Mouse (Mus musculus): ENCODE data around the gene Meltf. TPM values are rescaled to one million over a fixed set of nuclear protein-coding genes. Genes with fewer than 3 reads are reported as not detected.

Meltf gene
- polyA plus RNA-seq, 2 experiments: 0.03 to 0.06 TPM

DNA sequence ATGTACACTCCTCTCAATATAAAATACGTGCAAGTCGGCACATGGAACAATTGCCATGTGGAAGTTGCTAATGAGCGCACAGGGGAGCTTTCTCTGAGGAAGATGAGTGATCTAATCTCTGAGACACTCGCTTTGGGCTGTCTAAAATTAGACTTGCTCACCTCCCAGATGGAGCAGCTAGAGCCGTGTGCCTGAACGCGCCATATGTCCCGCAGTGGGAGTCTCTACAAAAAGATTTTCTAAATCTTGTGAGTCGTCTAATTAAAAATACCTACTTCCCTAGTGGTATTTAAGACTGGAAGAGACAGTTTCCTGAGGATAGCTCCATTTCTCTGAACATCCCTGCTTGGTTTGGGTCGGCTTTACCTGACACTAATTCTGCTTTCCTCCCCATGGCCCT, 2.2 kb upstream of the Meltf start:
- no peaks in the 10 kb centered on the region for H3K36me3 ChIP-seq (replicated peaks; ENCODE audit: control insufficient read depth, insufficient read depth, low read depth)
- H3K4me3 ChIP-seq (ENCODE audit: insufficient read depth in 1 of 2, low read depth in 2 of 2, low read length in 2 of 2): no peak overlapping the region
- no peak overlapping the region for H3K9ac ChIP-seq (replicated peaks)
- no peak overlapping the region for H3K4me2 ChIP-seq (ENCODE audit: low read depth)
- 63% methylated on average over 10 of the region's 10 CpGs for WGBS (ENCODE audit: insufficient replicate concordance)
- no peak for TF ChIP-seq CTCF (IDR thresholded peaks at IDR 0.05; ENCODE audit: low read depth)
- TF ChIP-seq EP300 (IDR thresholded peaks at IDR 0.05; ENCODE audit: low read depth): no peak
- H3K9me3 ChIP-seq (ENCODE audit: control insufficient read depth, low read length): no peaks in the 10 kb centered on the region
- no peaks in the 10 kb centered on the region for H3K27me3 ChIP-seq (ENCODE audit: control insufficient read depth, insufficient read depth, low read length)
- DNase-seq (ENCODE audit: low read depth in 3 of 3, low spot score in 3 of 3) (no peak), ATAC-seq (ENCODE audit: insufficient read depth) (no peak)
- no peak overlapping the region for H3K27ac ChIP-seq
- no peaks in the 10 kb centered on the region for H3K4me1 ChIP-seq (replicated peaks; ENCODE audit: control insufficient read depth in 2 of 2, insufficient read depth in 2 of 2, low read length in 1 of 2)

GRCm38 (mm10) chr16:31878052-31878451, 558 bp upstream of the Meltf start:
- 67% methylated on average over 6 of the region's 6 CpGs for WGBS (ENCODE audit: insufficient replicate concordance)
- Histone ChIP-seq H3K27me3 (ENCODE audit: control insufficient read depth, insufficient read depth, low read length) (no peaks in the 10 kb centered on the region), H3K27ac (no peak overlapping the region), H3K4me2 (ENCODE audit: low read depth) (no peak overlapping the region), H3K4me3 (ENCODE audit: insufficient read depth in 1 of 2, low read depth in 2 of 2, low read length in 2 of 2) (no peak overlapping the region), H3K4me1 (replicated peaks; ENCODE audit: control insufficient read depth in 2 of 2, insufficient read depth in 2 of 2, low read length in 1 of 2) (no peaks in the 10 kb centered on the region), H3K9me3 (ENCODE audit: control insufficient read depth, low read length) (no peaks in the 10 kb centered on the region), H3K9ac (replicated peaks) (no peak overlapping the region), H3K36me3 (replicated peaks; ENCODE audit: control insufficient read depth, insufficient read depth, low read depth) (no peaks in the 10 kb centered on the region)
- DNase-seq (ENCODE audit: low read depth in 3 of 3, low spot score in 3 of 3) (no peak), ATAC-seq (ENCODE audit: insufficient read depth) (no peak)
- TF ChIP-seq CTCF (IDR thresholded peaks at IDR 0.05; ENCODE audit: low read depth) (no peak), EP300 (IDR thresholded peaks at IDR 0.05; ENCODE audit: low read depth) (no peak)

GRCm38 (mm10) chr16:31880146-31880840, 1.7 kb downstream of the Meltf start:
- ATAC-seq (ENCODE audit: insufficient read depth) (no peak), DNase-seq (ENCODE audit: low read depth in 3 of 3, low spot score in 3 of 3) (no peak)
- WGBS (ENCODE audit: insufficient replicate concordance): 68% methylated on average over 8 of the region's 8 CpGs
- Histone ChIP-seq H3K27ac (no peak overlapping the region), H3K9me3 (ENCODE audit: control insufficient read depth, low read length) (no peaks in the 10 kb centered on the region), H3K4me3 (ENCODE audit: insufficient read depth in 1 of 2, low read depth in 2 of 2, low read length in 2 of 2) (no peak overlapping the region), H3K4me1 (replicated peaks; ENCODE audit: control insufficient read depth in 2 of 2, insufficient read depth in 2 of 2, low read length in 1 of 2) (peaks cover 0 to 4% of the 10 kb centered on the region in 2 experiments; a peak in 2 of 4 replicates), H3K27me3 (ENCODE audit: control insufficient read depth, insufficient read depth, low read length) (no peaks in the 10 kb centered on the region), H3K9ac (replicated peaks) (no peak overlapping the region), H3K4me2 (ENCODE audit: low read depth) (no peak overlapping the region), H3K36me3 (replicated peaks; ENCODE audit: control insufficient read depth, insufficient read depth, low read depth) (no peaks in the 10 kb centered on the region)
- TF ChIP-seq CTCF (IDR thresholded peaks at IDR 0.05; ENCODE audit: low read depth): no peak
- no peak for TF ChIP-seq EP300 (IDR thresholded peaks at IDR 0.05; ENCODE audit: low read depth)

GRCm38 (mm10) chr16:31882381-31882908, 3.8 kb downstream of the Meltf start:
- Histone ChIP-seq H3K27me3 (ENCODE audit: control insufficient read depth, insufficient read depth, low read length) (no peaks in the 10 kb centered on the region), H3K4me1 (replicated peaks; ENCODE audit: control insufficient read depth in 2 of 2, insufficient read depth in 2 of 2, low read length in 1 of 2) (peaks cover 0 to 4% of the 10 kb centered on the region in 2 experiments; a peak in 2 of 4 replicates), H3K36me3 (replicated peaks; ENCODE audit: control insufficient read depth, insufficient read depth, low read depth) (no peaks in the 10 kb centered on the region), H3K4me2 (ENCODE audit: low read depth) (no peak overlapping the region), H3K9ac (replicated peaks) (no peak overlapping the region), H3K4me3 (ENCODE audit: insufficient read depth in 1 of 2, low read depth in 2 of 2, low read length in 2 of 2) (no peak overlapping the region), H3K27ac (no peak overlapping the region), H3K9me3 (ENCODE audit: control insufficient read depth, low read length) (no peaks in the 10 kb centered on the region)
- no peak for DNase-seq (ENCODE audit: low read depth in 3 of 3, low spot score in 3 of 3)
- TF ChIP-seq EP300 (IDR thresholded peaks at IDR 0.05; ENCODE audit: low read depth) (no peak), CTCF (IDR thresholded peaks at IDR 0.05; ENCODE audit: low read depth) (no peak)
- no peak for ATAC-seq (ENCODE audit: insufficient read depth)
- 57% methylated on average over 9 of the region's 9 CpGs for WGBS (ENCODE audit: insufficient replicate concordance)

DNA sequence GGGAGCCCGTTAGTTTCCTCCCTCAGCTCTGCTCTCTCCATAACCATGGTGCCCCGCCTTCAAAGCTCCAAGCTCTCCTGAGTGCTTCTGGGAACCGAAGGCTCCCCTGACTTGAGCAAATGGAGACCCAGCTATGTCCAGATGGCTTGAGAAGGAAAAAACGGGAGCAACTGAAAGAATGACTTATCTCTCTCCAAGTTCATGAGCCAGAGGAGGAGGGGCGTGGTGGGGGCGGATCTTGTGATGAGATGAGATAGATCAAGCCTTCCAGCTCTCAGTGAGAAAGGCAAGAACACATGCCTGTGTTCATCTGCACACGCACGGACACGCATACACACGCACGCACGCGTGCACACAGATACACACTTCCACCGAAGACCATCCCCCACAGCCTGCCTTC, 4.7 kb downstream of the Meltf start:
- H3K9ac ChIP-seq (replicated peaks): no peak overlapping the region
- H3K27me3 ChIP-seq (ENCODE audit: control insufficient read depth, insufficient read depth, low read length): no peaks in the 10 kb centered on the region
- no peak for ATAC-seq (ENCODE audit: insufficient read depth)
- H3K4me2 ChIP-seq (ENCODE audit: low read depth): no peak overlapping the region
- H3K27ac ChIP-seq: no peak overlapping the region
- no peaks in the 10 kb centered on the region for H3K36me3 ChIP-seq (replicated peaks; ENCODE audit: control insufficient read depth, insufficient read depth, low read depth)
- TF ChIP-seq EP300 (IDR thresholded peaks at IDR 0.05; ENCODE audit: low read depth) (no peak), CTCF (IDR thresholded peaks at IDR 0.05; ENCODE audit: low read depth) (no peak)
- H3K4me1 ChIP-seq (replicated peaks; ENCODE audit: control insufficient read depth in 2 of 2, insufficient read depth in 2 of 2, low read length in 1 of 2): peaks cover 0 to 4% of the 10 kb centered on the region in 2 experiments; a peak in 2 of 4 replicates
- WGBS (ENCODE audit: insufficient replicate concordance): 57% methylated on average over 14 of the region's 14 CpGs
- no peak overlapping the region for H3K4me3 ChIP-seq (ENCODE audit: insufficient read depth in 1 of 2, low read depth in 2 of 2, low read length in 2 of 2)
- no peak for DNase-seq (ENCODE audit: low read depth in 3 of 3, low spot score in 3 of 3)
- H3K9me3 ChIP-seq (ENCODE audit: control insufficient read depth, low read length): no peaks in the 10 kb centered on the region
